Mouse (Mus musculus) myocyte (in vitro differentiated cells): ENCODE results near the gene Cox5b.

Experiments
- POLR2A ChIP-seq: IDR thresholded peaks from one replicate; pipeline ENCODE4 v1.6.1; 2011; ENCODE audit warnings: low read depth, mild to moderate bottlenecking, control low read depth, moderate library complexity; ENCODE audit not compliant: insufficient read length
- POLR2AphosphoS2 ChIP-seq: IDR thresholded peaks from one replicate; pipeline ENCODE4 v1.6.1; 2011; ENCODE audit warnings: low read depth, control low read depth; ENCODE audit not compliant: insufficient read length

DNA sequence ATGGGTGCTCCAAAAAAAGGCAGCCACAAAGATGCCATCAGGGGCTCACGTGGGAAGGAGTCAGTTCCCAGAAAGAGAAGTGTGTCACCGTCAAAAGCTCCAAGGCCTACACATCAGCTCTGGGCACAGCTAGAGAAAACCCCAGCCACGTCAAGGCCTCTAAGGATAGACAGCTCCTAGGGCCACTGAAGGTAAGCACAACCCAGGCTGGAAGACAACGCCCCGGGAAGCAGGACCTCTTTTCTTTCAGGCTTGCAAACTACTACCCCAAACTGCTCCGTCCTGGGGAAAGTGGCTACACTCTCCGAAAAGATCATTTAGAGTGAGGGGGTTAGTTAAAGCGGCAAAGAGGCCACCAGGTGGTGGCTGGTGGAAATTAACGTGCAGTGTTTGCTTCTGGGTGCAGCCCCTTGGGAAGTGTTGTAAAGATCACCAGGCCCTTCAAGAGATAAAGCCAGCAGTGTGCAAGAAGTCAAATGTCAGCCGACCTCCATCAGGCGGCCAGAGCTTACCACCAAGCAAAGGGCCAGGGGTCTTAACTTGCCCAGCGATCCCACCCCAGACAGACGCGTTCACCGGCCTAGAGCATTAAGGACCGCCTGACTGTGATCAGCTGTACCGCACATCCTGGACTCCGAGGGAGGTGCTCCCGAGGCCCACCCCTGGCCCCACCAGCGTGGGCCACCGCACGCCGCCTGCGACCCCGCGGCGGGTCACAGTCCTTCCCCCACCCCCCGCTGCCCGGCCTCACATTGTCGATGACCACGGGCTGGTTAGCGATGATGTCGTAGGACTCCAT lies 18.0 kb downstream of the Cox5b start:
- TF ChIP-seq POLR2A (no peak), POLR2AphosphoS2 (no peak)
